Mouse (Mus musculus) midbrain, embryonic 10.5 days (tissue): ENCODE data around the gene Tmigd3. TPM values are rescaled to one million over a fixed set of nuclear protein-coding genes. Genes with fewer than 3 reads are reported as not detected.

Experiments
- DNase-seq: peaks from one replicate; pipeline ENCODE4 v3.0.0-alpha.2; 2017; ENCODE audit warnings: low spot score
- H3K27ac ChIP-seq: fragments of 300-500 bp; sonication (generic); replicated peaks from 2 replicates; pipeline ENCODE4 v1.5.1; 2016; ENCODE audit warnings: mild to moderate bottlenecking
- H3K27me3 ChIP-seq: fragments of 300-500 bp; sonication (generic); 2 replicates; pipeline ENCODE4 v1.6.1; 2016; ENCODE audit warnings: low read depth, mild to moderate bottlenecking; ENCODE audit not compliant: poor library complexity, severe bottlenecking
- H3K36me3 ChIP-seq: fragments of 300-500 bp; sonication (generic); 2 replicates; pipeline ENCODE4 v1.6.1; 2016; ENCODE audit warnings: mild to moderate bottlenecking, moderate library complexity
- H3K4me1 ChIP-seq: fragments of 300-500 bp; sonication (generic); 2 replicates; pipeline ENCODE4 v1.6.1; 2016
- H3K4me3 ChIP-seq: fragments of 300-500 bp; sonication (generic); 2 replicates; pipeline ENCODE4 v1.5.1; 2016; ENCODE audit warnings: mild to moderate bottlenecking, moderate library complexity
- H3K9me3 ChIP-seq: fragments of 300-500 bp; sonication (generic); replicated peaks from 2 replicates; pipeline ENCODE4 v1.6.1; 2016; ENCODE audit warnings: mild to moderate bottlenecking
- WGBS: fragments of 180-500 bp; shearing (Covaris S2); methylation state at CpG from one replicate; pipeline ENCODE4 v1.1.7; 2016; 5-methylcytosine and 5-hydroxymethylcytosine counted together
- polyA plus RNA-seq: library from polyadenylated mRNA; unstranded; fragments of >200 nt; fragmentation: Nextera tagmentation; extraction: Ambion mirVana; gene quantifications from 2 replicates; pipeline ENCODE4 v1.2.1, GENCODE M21; 2016

Tmigd3 gene
- not detected in 2 replicates for polyA plus RNA-seq

- H3K27me3 ChIP-seq, result no peaks in the 10 kb centered on the region
- H3K9me3 ChIP-seq, result no peaks in the 10 kb centered on the region
- no peaks in the 10 kb centered on the region for H3K36me3 ChIP-seq
- no peak within 1 kb of the TSS for H3K4me3 ChIP-seq
- DNase-seq, result no peak
- H3K27ac ChIP-seq, result no peak within 1 kb of the TSS
- H3K4me1 ChIP-seq, result peaks cover 6% of the 10 kb centered on the region
- 90% methylated on average over 3 of the region's 3 CpGs for WGBS
These were observed at the start of gene Tmigd3, which contains the start of gene Adora3 for GRCm38 (mm10) chr3:105870558-105870957. TSS of gene Tmigd3 (plus strand) at chr3:105870903. TSS of gene Adora3 (plus strand) at chr3:105870858.

GRCm38 (mm10) chr3:105821504-105821903 lies 49.2 kb upstream of the Tmigd3 start:
- Histone ChIP-seq H3K36me3 (no peaks in the 10 kb centered on the region), H3K9me3 (no peaks in the 10 kb centered on the region), H3K27me3 (no peaks in the 10 kb centered on the region), H3K4me1 (peaks cover 11% of the 10 kb centered on the region), H3K4me3 (no peak overlapping the region), H3K27ac (no peak overlapping the region)
- no peak for DNase-seq
- 89% methylated on average over 3 of the region's 3 CpGs for WGBS

GRCm38 (mm10) chr3:105823609-105824008 lies 47.1 kb upstream of the Tmigd3 start:
- Histone ChIP-seq H3K4me3 (no peak overlapping the region), H3K9me3 (no peaks in the 10 kb centered on the region), H3K27ac (no peak overlapping the region), H3K36me3 (no peaks in the 10 kb centered on the region), H3K4me1 (peaks cover 11% of the 10 kb centered on the region), H3K27me3 (no peaks in the 10 kb centered on the region)
- DNase-seq, result no peak

GRCm38 (mm10) chr3:105824103-105824502 lies 46.6 kb upstream of the Tmigd3 start:
- no peaks in the 10 kb centered on the region for H3K27me3 ChIP-seq
- H3K4me1 ChIP-seq, result peaks cover 11% of the 10 kb centered on the region
- H3K36me3 ChIP-seq, result no peaks in the 10 kb centered on the region
- DNase-seq, result no peak
- no peak overlapping the region for H3K27ac ChIP-seq
- 48% methylated on average over 5 of the region's 5 CpGs for WGBS
- no peak overlapping the region for H3K4me3 ChIP-seq
- no peaks in the 10 kb centered on the region for H3K9me3 ChIP-seq

- Histone ChIP-seq H3K36me3 (no peaks in the 10 kb centered on the region), H3K27me3 (no peaks in the 10 kb centered on the region), H3K4me3 (no peak overlapping the region), H3K27ac (no peak overlapping the region), H3K4me1 (peaks cover 11% of the 10 kb centered on the region), H3K9me3 (no peaks in the 10 kb centered on the region)
- WGBS, result 56% methylated on average over 2 of the region's 2 CpGs
- DNase-seq, result no peak
These were observed 46.0 kb upstream of the Tmigd3 start for GRCm38 (mm10) chr3:105824704-105825103.

GRCm38 (mm10) chr3:105825501-105826161 lies 45.1 kb upstream of the Tmigd3 start:
- peaks cover 11% of the 10 kb centered on the region for H3K4me1 ChIP-seq
- 67% methylated on average over 7 of the region's 7 CpGs for WGBS
- H3K27ac ChIP-seq, result no peak overlapping the region
- H3K9me3 ChIP-seq, result no peaks in the 10 kb centered on the region
- DNase-seq, result no peak
- no peaks in the 10 kb centered on the region for H3K27me3 ChIP-seq
- no peak overlapping the region for H3K4me3 ChIP-seq
- H3K36me3 ChIP-seq, result no peaks in the 10 kb centered on the region

GRCm38 (mm10) chr3:105831584-105831983 lies 39.1 kb upstream of the Tmigd3 start:
- no peaks in the 10 kb centered on the region for H3K9me3 ChIP-seq
- no peak overlapping the region for H3K27ac ChIP-seq
- 96% methylated on average over 3 of the region's 3 CpGs for WGBS
- no peak overlapping the region for H3K4me3 ChIP-seq
- H3K4me1 ChIP-seq, result no peaks in the 10 kb centered on the region
- no peaks in the 10 kb centered on the region for H3K27me3 ChIP-seq
- no peaks in the 10 kb centered on the region for H3K36me3 ChIP-seq
- DNase-seq, result no peak

GRCm38 (mm10) chr3:105835875-105836274 lies 34.8 kb upstream of the Tmigd3 start:
- Histone ChIP-seq H3K4me1 (no peaks in the 10 kb centered on the region), H3K27me3 (no peaks in the 10 kb centered on the region), H3K36me3 (no peaks in the 10 kb centered on the region), H3K9me3 (no peaks in the 10 kb centered on the region), H3K4me3 (no peak overlapping the region), H3K27ac (no peak overlapping the region)
- WGBS, result 77% methylated on average over 3 of the region's 3 CpGs
- no peak for DNase-seq

- Histone ChIP-seq H3K27ac (no peak overlapping the region), H3K9me3 (no peaks in the 10 kb centered on the region), H3K4me3 (no peak overlapping the region), H3K27me3 (no peaks in the 10 kb centered on the region), H3K4me1 (no peaks in the 10 kb centered on the region), H3K36me3 (no peaks in the 10 kb centered on the region)
- no peak for DNase-seq
- 82% methylated on average over 3 of the region's 3 CpGs for WGBS
These were observed 33.8 kb upstream of the Tmigd3 start for GRCm38 (mm10) chr3:105836883-105837282.

- Histone ChIP-seq H3K9me3 (no peaks in the 10 kb centered on the region), H3K27me3 (no peaks in the 10 kb centered on the region), H3K27ac (no peak overlapping the region), H3K4me3 (no peak overlapping the region), H3K36me3 (no peaks in the 10 kb centered on the region), H3K4me1 (no peaks in the 10 kb centered on the region)
- DNase-seq, result no peak
- 81% methylated on average over 3 of the region's 3 CpGs for WGBS
These were observed 32.0 kb upstream of the Tmigd3 start for GRCm38 (mm10) chr3:105838655-105839054.

- H3K4me1 ChIP-seq, result no peaks in the 10 kb centered on the region
- 90% methylated on average over 4 of the region's 4 CpGs for WGBS
- H3K27ac ChIP-seq, result no peak overlapping the region
- H3K4me3 ChIP-seq, result no peak overlapping the region
- DNase-seq, result no peak
- H3K27me3 ChIP-seq, result no peaks in the 10 kb centered on the region
- no peaks in the 10 kb centered on the region for H3K9me3 ChIP-seq
- no peaks in the 10 kb centered on the region for H3K36me3 ChIP-seq
These were observed 30.9 kb upstream of the Tmigd3 start for GRCm38 (mm10) chr3:105839836-105840235.

- no peak overlapping the region for H3K4me3 ChIP-seq
- no peaks in the 10 kb centered on the region for H3K27me3 ChIP-seq
- no peaks in the 10 kb centered on the region for H3K36me3 ChIP-seq
- no peak for DNase-seq
- no peaks in the 10 kb centered on the region for H3K9me3 ChIP-seq
- H3K27ac ChIP-seq, result no peak overlapping the region
- no peaks in the 10 kb centered on the region for H3K4me1 ChIP-seq
- 71% methylated on average over 7 of the region's 7 CpGs for WGBS
These were observed 24.2 kb upstream of the Tmigd3 start for GRCm38 (mm10) chr3:105846294-105847069.

GRCm38 (mm10) chr3:105853781-105854180 lies 16.9 kb upstream of the Tmigd3 start:
- 81% methylated on average over 8 of the region's 8 CpGs for WGBS
- Histone ChIP-seq H3K36me3 (no peaks in the 10 kb centered on the region), H3K4me3 (no peak overlapping the region), H3K4me1 (no peaks in the 10 kb centered on the region), H3K27me3 (no peaks in the 10 kb centered on the region), H3K9me3 (no peaks in the 10 kb centered on the region), H3K27ac (no peak overlapping the region)
- DNase-seq, result no peak
